Mouse (Mus musculus) hindbrain, embryonic 12.5 days (tissue): ENCODE results near the gene Ehd2. TPM values are rescaled to one million over a fixed set of nuclear protein-coding genes. Genes with fewer than 3 reads are reported as not detected.
"Not testable (repeated sequence)": the region's sequence is repeated elsewhere in the genome, so short reads cannot be mapped to it uniquely, and the experiment has no call there.

Source experiments
- ATAC-seq: fragments of 200-750 bp; cut with Nextera tagmentation; 2 replicates; pipeline ENCODE4 v1.8.0; 2017; ENCODE audit warnings: moderate TSS enrichment; ENCODE audit not compliant: low FRiP score
- H3K27ac ChIP-seq: fragments of 300-500 bp; sonication (generic); 2 replicates; pipeline ENCODE4 v1.5.1; 2016; ENCODE audit warnings: mild to moderate bottlenecking
- H3K27me3 ChIP-seq: fragments of 300-500 bp; sonication (generic); 2 replicates; pipeline ENCODE4 v1.6.1; 2016; ENCODE audit warnings: mild to moderate bottlenecking
- H3K36me3 ChIP-seq: fragments of 300-500 bp; sonication (generic); 2 replicates; pipeline ENCODE4 v1.6.1; 2016; ENCODE audit warnings: mild to moderate bottlenecking
- H3K4me1 ChIP-seq: fragments of 300-500 bp; sonication (generic); 2 replicates; pipeline ENCODE4 v1.6.1; 2016
- H3K4me2 ChIP-seq: fragments of 300-500 bp; sonication (generic); replicated peaks from 2 replicates; pipeline ENCODE4 v1.6.1; 2016; ENCODE audit warnings: mild to moderate bottlenecking
- H3K4me3 ChIP-seq: fragments of 300-500 bp; sonication (generic); 2 replicates; pipeline ENCODE4 v1.5.1; 2016; ENCODE audit warnings: mild to moderate bottlenecking
- H3K9ac ChIP-seq: fragments of 300-500 bp; sonication (generic); 2 replicates; pipeline ENCODE4 v1.6.1; 2016; ENCODE audit warnings: mild to moderate bottlenecking, moderate library complexity
- H3K9me3 ChIP-seq: fragments of 300-500 bp; sonication (generic); replicated peaks from 2 replicates; pipeline ENCODE4 v1.6.1; 2016; ENCODE audit warnings: mild to moderate bottlenecking
- WGBS: fragments of 180-500 bp; shearing (Covaris S2); methylation state at CpG from one replicate; pipeline ENCODE4 v1.1.7; 2016; 5-methylcytosine and 5-hydroxymethylcytosine counted together
- polyA plus RNA-seq: library from polyadenylated mRNA; unstranded; fragments of >200 nt; fragmentation: Nextera tagmentation; extraction: Ambion mirVana; gene quantifications from 2 replicates; pipeline ENCODE4 v1.2.1, GENCODE M21; 2016

Ehd2 gene
- polyA plus RNA-seq, 1 experiment from 2014 or later, result 10.1 TPM

DNA sequence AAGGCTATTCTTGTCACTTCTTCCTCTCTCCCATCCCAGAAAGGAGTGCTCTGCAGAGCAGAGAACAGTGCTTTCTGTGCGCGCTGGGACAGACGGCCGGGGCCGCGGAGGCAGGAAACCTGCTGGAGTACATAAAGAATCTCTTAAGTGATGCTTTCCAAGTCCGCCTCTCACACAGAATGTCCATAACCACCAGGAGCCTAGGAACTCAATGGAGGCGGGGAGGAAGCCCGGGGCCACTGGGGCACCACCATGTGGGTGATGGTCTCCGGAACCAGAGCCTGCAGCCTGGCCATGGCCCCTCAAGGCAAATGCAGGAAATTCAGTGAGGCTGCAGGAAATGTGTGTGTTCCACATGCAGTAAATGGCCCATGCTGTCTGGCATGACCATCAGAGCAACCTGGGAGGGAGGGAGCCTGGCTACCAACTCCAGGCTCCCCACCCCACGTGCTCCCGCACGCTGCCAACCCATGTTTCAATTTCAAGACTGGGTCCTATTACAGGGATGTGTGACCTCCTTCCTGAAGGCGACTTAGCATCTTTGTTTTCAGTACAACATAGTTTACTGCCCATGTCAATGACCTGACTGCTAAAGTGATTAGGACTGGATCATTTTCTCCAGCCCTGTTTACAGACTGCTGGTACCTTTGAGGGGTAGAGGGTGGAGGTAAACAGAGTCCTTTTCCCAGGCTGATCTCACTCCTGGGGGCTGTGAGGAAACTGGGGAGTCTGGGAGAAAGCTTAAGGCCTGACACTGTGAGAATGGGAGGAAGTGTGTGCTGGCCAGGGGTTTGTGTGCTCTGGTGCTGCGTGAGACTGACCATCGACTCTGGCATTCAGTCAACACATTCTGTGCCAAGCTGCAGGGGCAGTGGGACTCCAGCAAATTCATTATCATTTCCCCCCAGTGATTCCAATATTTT is 33.7 kb downstream of the Ehd2 start:
- H3K27ac ChIP-seq, result no peak overlapping the region
- no peaks in the 10 kb centered on the region for H3K4me1 ChIP-seq
- H3K9me3 ChIP-seq, result no peaks in the 10 kb centered on the region
- no peak overlapping the region for H3K4me3 ChIP-seq
- no peak for ATAC-seq
- H3K9ac ChIP-seq, result no peak overlapping the region
- H3K4me2 ChIP-seq, result no peak overlapping the region
- 58% methylated on average over 16 of the region's 16 CpGs for WGBS
- peaks cover 40% of the 10 kb centered on the region for H3K36me3 ChIP-seq
- no peaks in the 10 kb centered on the region for H3K27me3 ChIP-seq

GRCm38 (mm10) chr7:15931635-15932034 is 35.7 kb downstream of the Ehd2 start:
- Histone ChIP-seq H3K9ac (no peak overlapping the region), H3K4me3 (no peak overlapping the region), H3K4me2 (no peak overlapping the region), H3K27me3 (no peaks in the 10 kb centered on the region), H3K36me3 (peaks cover 19% of the 10 kb centered on the region), H3K27ac (no peak overlapping the region), H3K4me1 (no peaks in the 10 kb centered on the region), H3K9me3 (no peaks in the 10 kb centered on the region)
- no peak for ATAC-seq
- WGBS, result 84% methylated on average over 3 of the region's 3 CpGs

DNA sequence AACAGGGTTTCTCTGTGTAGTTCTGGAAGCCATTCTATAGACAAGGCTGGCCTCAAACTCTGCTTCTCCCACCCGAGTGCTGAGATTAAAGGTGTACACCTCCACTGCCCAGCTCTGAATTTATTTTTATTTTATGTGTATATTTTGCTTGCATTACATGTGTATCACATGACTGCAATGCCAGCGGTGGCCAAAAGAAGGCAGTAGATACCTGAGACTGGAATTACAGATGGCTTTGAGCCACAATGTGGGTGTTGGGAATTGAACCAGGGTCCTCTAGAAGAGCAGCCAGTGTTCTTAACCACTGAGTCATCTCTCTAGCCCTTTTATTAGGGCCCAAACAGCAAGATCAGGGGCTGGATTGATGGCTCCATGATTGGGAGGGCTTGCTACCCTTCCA is 36.8 kb downstream of the Ehd2 start:
- Histone ChIP-seq H3K9me3 (no peaks in the 10 kb centered on the region), H3K36me3 (peaks cover 9% of the 10 kb centered on the region; the same call in 1 of the 2 replicates), H3K9ac (no peak overlapping the region), H3K27ac (no peak overlapping the region), H3K4me2 (no peak overlapping the region), H3K27me3 (no peaks in the 10 kb centered on the region), H3K4me1 (no peaks in the 10 kb centered on the region), H3K4me3 (no peak overlapping the region)
- no peak for ATAC-seq
- WGBS, result 55% methylated on average over 2 of the region's 2 CpGs

- H3K27ac ChIP-seq, result no peak overlapping the region
- H3K4me1 ChIP-seq, result no peaks in the 10 kb centered on the region
- no peak overlapping the region for H3K9ac ChIP-seq
- H3K4me2 ChIP-seq, result no peak overlapping the region
- H3K36me3 ChIP-seq, result 0 out of 2 replicates have a peak, but pooled peaks cover 3% of the 10 kb centered on the region
- H3K9me3 ChIP-seq, result no peaks in the 10 kb centered on the region
- WGBS, result 38% methylated on average over 4 of the region's 4 CpGs
- H3K4me3 ChIP-seq, result no peak overlapping the region
- no peak for ATAC-seq
- H3K27me3 ChIP-seq, result no peaks in the 10 kb centered on the region
Observed at GRCm38 (mm10) chr7:15929910-15930309, 37.5 kb downstream of the Ehd2 start.

DNA sequence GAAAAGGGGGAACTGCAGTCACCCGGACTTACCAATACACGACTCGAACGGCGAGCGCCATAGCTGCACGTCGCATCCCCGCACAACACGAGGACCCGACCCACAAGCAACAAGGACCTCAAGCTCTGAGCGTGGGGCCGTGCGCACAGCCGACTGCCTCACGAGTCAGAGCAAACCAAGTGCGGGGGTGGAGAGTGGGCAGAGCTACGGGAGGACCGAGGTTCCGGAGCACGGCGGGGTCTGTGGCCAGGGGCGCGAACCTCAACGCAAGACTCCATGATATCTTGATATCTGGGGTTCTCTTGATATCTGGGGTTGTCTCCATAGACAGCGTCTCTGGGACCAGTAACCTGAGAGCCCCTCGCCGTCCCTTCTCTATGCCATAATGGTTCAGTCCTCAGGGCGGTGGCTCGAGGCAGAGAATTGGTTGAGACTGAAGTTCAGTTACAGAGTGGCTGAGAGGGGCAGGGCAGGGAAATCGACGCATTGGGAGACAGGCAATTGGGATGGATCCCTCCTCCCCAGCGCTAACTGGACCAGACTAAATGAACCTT is 45.1 kb downstream of the Ehd2 start, which contains the start of gene Selenow:
Gene Selenow, minus strand, starts transcription at position 183 of the 554 bp plus-strand sequence.
- Histone ChIP-seq H3K4me2 (peak within 1 kb of the TSS; percentile 69), H3K4me1 (peaks cover 23% of the 10 kb centered on the region), H3K4me3 (peak within 1 kb of the TSS; percentile 55), H3K27me3 (no peaks in the 10 kb centered on the region), H3K9me3 (no peaks in the 10 kb centered on the region), H3K36me3 (peaks cover 27% of the 10 kb centered on the region), H3K27ac (peak within 1 kb of the TSS; percentile 71), H3K9ac (peak within 1 kb of the TSS; percentile 64)
- WGBS, result under 1% methylated on average over 33 of the region's 33 CpGs
- ATAC-seq, result peak; percentile 96

GRCm38 (mm10) chr7:15921796-15922195 is 45.6 kb downstream of the Ehd2 start:
- WGBS, result 0% methylated on average over 10 of the region's 10 CpGs
- Histone ChIP-seq H3K27me3 (no peaks in the 10 kb centered on the region), H3K4me3 (peak overlapping the region; percentile 55), H3K4me2 (peak overlapping the region; percentile 69), H3K36me3 (peaks cover 32% of the 10 kb centered on the region), H3K27ac (peak overlapping the region; percentile 71), H3K9ac (peak overlapping the region; percentile 64), H3K9me3 (no peaks in the 10 kb centered on the region), H3K4me1 (peaks cover 23% of the 10 kb centered on the region)
- ATAC-seq, result peak; percentile 65

DNA sequence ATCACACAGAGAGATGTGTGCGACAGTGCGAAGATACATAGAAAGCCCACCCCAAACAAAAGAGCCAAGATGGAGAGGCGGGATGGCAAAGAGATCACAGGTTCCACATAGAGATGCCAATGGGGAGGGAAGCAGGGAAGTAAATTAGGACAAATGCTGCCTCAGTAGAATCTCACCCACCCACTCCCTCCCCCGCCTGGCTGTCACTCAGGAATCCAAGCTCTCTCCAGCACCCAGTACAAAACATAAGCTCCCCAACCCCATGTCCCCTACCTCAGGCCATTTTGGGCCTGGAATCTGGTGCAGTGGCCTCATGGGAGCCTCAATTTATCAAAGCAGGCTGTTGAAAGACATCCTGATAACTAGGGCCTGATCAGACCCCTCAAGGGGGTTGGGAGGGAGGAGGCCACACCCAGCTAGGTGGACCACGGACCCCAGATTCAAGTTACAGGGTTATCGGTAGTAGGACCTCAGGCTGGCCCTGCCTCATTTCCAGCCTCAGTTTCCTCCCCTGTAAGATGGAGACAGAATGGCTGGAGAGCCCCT is 46.6 kb downstream of the Ehd2 start:
- peaks cover 23% of the 10 kb centered on the region for H3K4me1 ChIP-seq
- ATAC-seq, result no peak
- no peaks in the 10 kb centered on the region for H3K27me3 ChIP-seq
- WGBS, result 83% methylated on average over 6 of the region's 6 CpGs
- no peaks in the 10 kb centered on the region for H3K9me3 ChIP-seq
- peak overlapping the region; percentile 64 for H3K9ac ChIP-seq
- H3K27ac ChIP-seq, result no peak overlapping the region
- peaks cover 38% of the 10 kb centered on the region for H3K36me3 ChIP-seq
- peak overlapping the region; percentile 69 for H3K4me2 ChIP-seq
- peak overlapping the region; percentile 55 for H3K4me3 ChIP-seq

DNA sequence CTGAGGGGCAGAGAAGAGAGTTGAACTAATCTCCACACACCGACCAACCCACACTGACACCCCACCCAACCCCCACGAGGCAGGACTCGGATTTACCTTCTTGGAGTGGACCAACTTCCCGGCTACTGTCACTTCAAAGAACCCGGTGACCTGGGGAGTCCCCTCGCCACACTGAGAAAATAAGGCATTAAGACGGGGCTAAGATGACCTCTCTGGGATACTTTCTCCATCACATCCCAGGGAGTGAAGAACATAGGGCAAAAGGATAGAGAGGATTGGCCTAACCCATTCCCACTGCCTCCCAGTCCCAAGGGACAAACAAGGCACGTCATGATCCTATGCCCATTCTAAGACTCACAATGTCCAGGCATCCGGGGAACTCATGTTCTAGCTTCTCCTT is 47.4 kb downstream of the Ehd2 start:
- WGBS, result 93% methylated on average over 9 of the region's 9 CpGs
- Histone ChIP-seq H3K9ac (no peak overlapping the region), H3K27ac (no peak overlapping the region), H3K4me1 (peaks cover 23% of the 10 kb centered on the region), H3K9me3 (no peaks in the 10 kb centered on the region), H3K36me3 (peaks cover 38% of the 10 kb centered on the region), H3K4me3 (0 out of 2 replicates have a peak overlapping the region, but pooled peaks have one; percentile 55), H3K4me2 (peak overlapping the region; percentile 69), H3K27me3 (no peaks in the 10 kb centered on the region)
- ATAC-seq, result no peak

GRCm38 (mm10) chr7:15918371-15918770 is 49.0 kb downstream of the Ehd2 start:
- Histone ChIP-seq H3K27me3 (no peaks in the 10 kb centered on the region), H3K9ac (no peak overlapping the region), H3K36me3 (peaks cover 38% of the 10 kb centered on the region), H3K9me3 (no peaks in the 10 kb centered on the region), H3K4me2 (no peak overlapping the region), H3K4me1 (peaks cover 23% of the 10 kb centered on the region), H3K4me3 (no peak overlapping the region), H3K27ac (no peak overlapping the region)
- no peak for ATAC-seq

GRCm38 (mm10) chr7:15916996-15917395 is 50.4 kb downstream of the Ehd2 start:
- 76% methylated on average over 4 of the region's 4 CpGs for WGBS
- no peak for ATAC-seq
- no peaks in the 10 kb centered on the region for H3K9me3 ChIP-seq
- peaks cover 38% of the 10 kb centered on the region for H3K36me3 ChIP-seq
- no peak overlapping the region for H3K9ac ChIP-seq
- no peak overlapping the region for H3K27ac ChIP-seq
- no peak overlapping the region for H3K4me2 ChIP-seq
- H3K4me3 ChIP-seq, result no peak overlapping the region
- H3K4me1 ChIP-seq, result peaks cover 18% of the 10 kb centered on the region
- H3K27me3 ChIP-seq, result no peaks in the 10 kb centered on the region

DNA sequence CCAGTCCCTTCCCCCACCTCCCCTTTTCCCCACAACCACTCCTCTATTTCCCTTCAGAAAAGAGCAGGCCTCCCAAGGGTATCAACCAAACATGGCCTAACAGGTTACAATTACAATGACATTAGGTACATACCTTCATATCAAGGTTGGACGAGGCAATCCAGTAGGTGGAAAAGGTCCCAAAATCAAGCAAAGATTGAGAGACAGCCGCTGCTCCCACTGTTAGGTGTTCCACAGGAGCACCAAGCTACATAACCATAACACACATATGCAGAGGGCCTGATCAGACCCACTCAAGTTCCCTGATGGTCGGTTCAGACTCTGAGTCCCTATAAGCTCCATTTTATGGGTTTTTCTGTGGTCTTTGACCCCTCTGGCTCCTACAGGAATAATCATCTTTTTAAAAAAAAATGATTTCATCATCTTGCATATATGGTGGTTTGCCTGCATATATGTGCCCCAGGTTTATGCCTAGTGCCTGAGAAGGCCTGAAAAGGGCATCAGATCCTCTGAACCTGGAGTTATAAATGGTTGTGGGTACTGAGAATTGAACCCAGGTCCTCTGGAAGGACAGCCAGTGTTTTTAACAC is 51.1 kb downstream of the Ehd2 start:
- H3K4me2 ChIP-seq, result no peak overlapping the region
- peaks cover 18% of the 10 kb centered on the region for H3K4me1 ChIP-seq
- H3K4me3 ChIP-seq, result no peak overlapping the region
- no peak overlapping the region for H3K27ac ChIP-seq
- 89% methylated on average over 3 of the region's 3 CpGs for WGBS
- H3K36me3 ChIP-seq, result peaks cover 38% of the 10 kb centered on the region
- H3K9me3 ChIP-seq, result no peaks in the 10 kb centered on the region
- no peak overlapping the region for H3K9ac ChIP-seq
- no peaks in the 10 kb centered on the region for H3K27me3 ChIP-seq
- ATAC-seq, result no peak

DNA sequence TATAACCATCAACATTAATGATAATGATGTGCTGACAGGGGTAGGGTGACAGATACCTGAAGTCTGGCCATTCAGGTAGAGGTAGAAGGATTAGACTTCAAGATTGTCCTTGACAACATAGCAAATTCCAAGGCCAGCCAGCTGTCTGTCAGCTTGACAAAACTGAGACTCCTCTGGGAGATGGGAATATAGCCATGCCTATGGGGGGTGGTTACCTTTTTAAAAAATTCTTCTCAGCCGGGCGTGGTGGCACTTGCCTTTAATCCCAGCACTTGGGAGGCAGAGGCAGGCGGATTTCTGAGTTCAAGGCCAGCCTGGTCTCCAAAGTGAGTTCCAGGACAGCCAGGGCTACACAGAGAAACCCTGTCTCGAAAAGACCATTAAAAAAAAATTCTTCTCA is 51.7 kb downstream of the Ehd2 start:
- not testable (repeated sequence) for ATAC-seq, H3K27me3 ChIP-seq, H3K4me2 ChIP-seq, H3K4me3 ChIP-seq, H3K9me3 ChIP-seq, H3K27ac ChIP-seq, H3K9ac ChIP-seq
- H3K36me3 ChIP-seq, result peaks cover 38% of the 10 kb centered on the region
- H3K4me1 ChIP-seq, result peaks cover 12% of the 10 kb centered on the region
- 89% methylated on average over 4 of the region's 4 CpGs for WGBS
